Mouse (Mus musculus): ENCODE results near the gene Sost. TPM values are rescaled to one million over a fixed set of nuclear protein-coding genes. Genes with fewer than 3 reads are reported as not detected.
A peak's percentile ranks its signal among the peaks of the same experiment; 100 is the strongest.
"Not testable (repeated sequence)": the region's sequence is repeated elsewhere in the genome, so short reads cannot be mapped to it uniquely, and the experiment has no call there.

The Sost gene
- polyA plus RNA-seq, 1 experiment from 2014 or later, result 0.08 TPM

- H3K9me3 ChIP-seq (ENCODE audit: control insufficient read depth, low read length), result no peaks in the 10 kb centered on the region
- H3K27me3 ChIP-seq (ENCODE audit: control insufficient read depth, insufficient read depth, low read length), result no peaks in the 10 kb centered on the region
- no peak within 1 kb of the TSS for H3K27ac ChIP-seq (replicated peaks)
- TF ChIP-seq EP300 (optimal IDR thresholded peaks at IDR 0.05) (no peak), CTCF (IDR thresholded peaks at IDR 0.05; ENCODE audit: low read depth) (no peak)
- no peaks in the 10 kb centered on the region for H3K36me3 ChIP-seq (ENCODE audit: control insufficient read depth, insufficient read depth, low read length)
- H3K4me3 ChIP-seq (ENCODE audit: low read depth, low read length), result no peak within 1 kb of the TSS
- 78% methylated on average over 3 of the region's 3 CpGs for WGBS
- ATAC-seq (ENCODE audit: low FRiP score, low TSS enrichment), result no peak
- no peak for DNase-seq (ENCODE audit: low spot score)
- 0 out of 2 replicates have a peak, but pooled peaks cover 2% of the 10 kb centered on the region for H3K4me1 ChIP-seq (replicated peaks; ENCODE audit: control insufficient read depth, insufficient read depth)
- no peak within 1 kb of the TSS for H3K9ac ChIP-seq (ENCODE audit: low read length)
- H3K4me2 ChIP-seq (replicated peaks; ENCODE audit: low read depth), result peak within 1 kb of the TSS; percentile 36; the same call in 1 of the 2 replicates
Measured at GRCm38 (mm10) chr11:101986913-101987312, 20.1 kb upstream of the Sost start, which contains the start of gene Dusp3. TSS of gene Dusp3 (minus strand) at chr11:101987013.

- Histone ChIP-seq H3K4me3 (ENCODE audit: low read depth, low read length) (no peak overlapping the region), H3K36me3 (ENCODE audit: control insufficient read depth, insufficient read depth, low read length) (peaks cover 1% of the 10 kb centered on the region; the same call in 1 of the 2 replicates), H3K9me3 (ENCODE audit: control insufficient read depth, low read length) (no peaks in the 10 kb centered on the region), H3K9ac (ENCODE audit: low read length) (no peak overlapping the region), H3K27me3 (ENCODE audit: control insufficient read depth, insufficient read depth, low read length) (no peaks in the 10 kb centered on the region), H3K4me2 (replicated peaks; ENCODE audit: low read depth) (peak overlapping the region; percentile 36; the same call in 1 of the 2 replicates), H3K4me1 (replicated peaks; ENCODE audit: control insufficient read depth, insufficient read depth) (0 out of 2 replicates have a peak, but pooled peaks cover 2% of the 10 kb centered on the region), H3K27ac (replicated peaks) (no peak overlapping the region)
- WGBS, result 2% methylated on average over 10 of the region's 10 CpGs
- peak; percentile 28 for ATAC-seq (ENCODE audit: low FRiP score, low TSS enrichment)
- TF ChIP-seq EP300 (optimal IDR thresholded peaks at IDR 0.05), result no peak
- peak; percentile 98 for TF ChIP-seq CTCF (IDR thresholded peaks at IDR 0.05; ENCODE audit: low read depth)
- peak; percentile 87 for DNase-seq (ENCODE audit: low spot score)
Measured at GRCm38 (mm10) chr11:101985990-101986389, 19.2 kb upstream of the Sost start.

- not testable (repeated sequence) for ATAC-seq (ENCODE audit: low FRiP score, low TSS enrichment); H3K27ac ChIP-seq (replicated peaks); H3K9ac ChIP-seq (ENCODE audit: low read length)
Measured at GRCm38 (mm10) chr11:101985450-101985849, 18.6 kb upstream of the Sost start.

GRCm38 (mm10) chr11:101984054-101985025, 17.5 kb upstream of the Sost start, which contains the start of gene Cfap97d1:
TSS of gene Cfap97d1 (plus strand) at chr11:101984279.
- Histone ChIP-seq H3K27me3 (ENCODE audit: control insufficient read depth, insufficient read depth, low read length) (no peaks in the 10 kb centered on the region), H3K9ac (ENCODE audit: low read length) (peak within 1 kb of the TSS; percentile 75), H3K36me3 (ENCODE audit: control insufficient read depth, insufficient read depth, low read length) (peaks cover 5% of the 10 kb centered on the region; the same call in 1 of the 2 replicates), H3K4me2 (replicated peaks; ENCODE audit: low read depth) (peak within 1 kb of the TSS; percentile 100), H3K9me3 (ENCODE audit: control insufficient read depth, low read length) (no peaks in the 10 kb centered on the region), H3K27ac (replicated peaks) (peak within 1 kb of the TSS; percentile 88), H3K4me3 (ENCODE audit: low read depth, low read length) (peak within 1 kb of the TSS; percentile 68), H3K4me1 (replicated peaks; ENCODE audit: control insufficient read depth, insufficient read depth) (0 out of 2 replicates have a peak, but pooled peaks cover 2% of the 10 kb centered on the region)
- DNase-seq (ENCODE audit: low spot score) (peak; percentile 92), ATAC-seq (ENCODE audit: low FRiP score, low TSS enrichment) (peak; percentile 90)
- under 1% methylated on average over 71 of the region's 71 CpGs for WGBS
- no peak for TF ChIP-seq EP300 (optimal IDR thresholded peaks at IDR 0.05)
- no peak; the same call in 1 of the 2 replicates for TF ChIP-seq CTCF (IDR thresholded peaks at IDR 0.05; ENCODE audit: low read depth)

More at GRCm38 (mm10) chr11:101985450-101985849, 18.6 kb upstream of the Sost start:
- WGBS, result 35% methylated on average over 6 of the region's 6 CpGs
- not testable (repeated sequence) for DNase-seq (ENCODE audit: low spot score); H3K4me3 ChIP-seq (ENCODE audit: low read depth, low read length); H3K27me3 ChIP-seq (ENCODE audit: control insufficient read depth, insufficient read depth, low read length); H3K9me3 ChIP-seq (ENCODE audit: control insufficient read depth, low read length); H3K4me1 ChIP-seq (replicated peaks; ENCODE audit: control insufficient read depth, insufficient read depth); H3K36me3 ChIP-seq (ENCODE audit: control insufficient read depth, insufficient read depth, low read length); H3K4me2 ChIP-seq (replicated peaks; ENCODE audit: low read depth)

- H3K27ac ChIP-seq (replicated peaks), result peak overlapping the region; percentile 40; the same call in 1 of the 2 replicates
- TF ChIP-seq CTCF (IDR thresholded peaks at IDR 0.05; ENCODE audit: low read depth), result no peak
- TF ChIP-seq EP300 (optimal IDR thresholded peaks at IDR 0.05), result no peak
- 0 out of 2 replicates have a peak, but pooled peaks cover 2% of the 10 kb centered on the region for H3K4me1 ChIP-seq (replicated peaks; ENCODE audit: control insufficient read depth, insufficient read depth)
- ATAC-seq (ENCODE audit: low FRiP score, low TSS enrichment) (no peak), DNase-seq (ENCODE audit: low spot score) (no peak)
- no peaks in the 10 kb centered on the region for H3K9me3 ChIP-seq (ENCODE audit: control insufficient read depth, low read length)
- 72% methylated on average over 10 of the region's 10 CpGs for WGBS
- no peak overlapping the region for H3K9ac ChIP-seq (ENCODE audit: low read length)
- H3K27me3 ChIP-seq (ENCODE audit: control insufficient read depth, insufficient read depth, low read length), result no peaks in the 10 kb centered on the region
- H3K4me3 ChIP-seq (ENCODE audit: low read depth, low read length), result peak overlapping the region; percentile 68; the same call in 1 of the 2 replicates
- H3K36me3 ChIP-seq (ENCODE audit: control insufficient read depth, insufficient read depth, low read length), result peaks cover 5% of the 10 kb centered on the region; the same call in 1 of the 2 replicates
- H3K4me2 ChIP-seq (replicated peaks; ENCODE audit: low read depth), result peak overlapping the region; percentile 100
Measured at GRCm38 (mm10) chr11:101983431-101983921, 16.7 kb upstream of the Sost start.

Data from stomach, postnatal 0 days (tissue).